Mouse (Mus musculus): ENCODE measurements around the gene Ptprm. TPM values are rescaled to one million over a fixed set of nuclear protein-coding genes. Genes with fewer than 3 reads are reported as not detected.

The Ptprm gene
- polyA plus RNA-seq, 1 experiment from 2014 or later, result 8.0 TPM

GRCm38 (mm10) chr17:66959815-66960214, 394.4 kb downstream of the Ptprm start:
- no peak overlapping the region for H3K9ac ChIP-seq (ENCODE audit: low read length)
- H3K4me2 ChIP-seq (ENCODE audit: low read length), result no peak overlapping the region
- no peak for DNase-seq (ENCODE audit: low spot score)
- H3K27me3 ChIP-seq (replicated peaks; ENCODE audit: control insufficient read depth, insufficient read depth, low read length), result no peaks in the 10 kb centered on the region
- H3K36me3 ChIP-seq (ENCODE audit: control insufficient read depth, insufficient read depth, low read length), result no peaks in the 10 kb centered on the region
- whole genome bisulfite sequencing, result 97% methylated on average over 2 of the region's 2 CpGs
- no peak overlapping the region for H3K4me3 ChIP-seq (ENCODE audit: low read depth, low read length)
- H3K9me3 ChIP-seq (replicated peaks; ENCODE audit: control insufficient read depth, low read length), result no peaks in the 10 kb centered on the region
- no peak for ATAC-seq
- no peaks in the 10 kb centered on the region for H3K4me1 ChIP-seq (ENCODE audit: control insufficient read depth, insufficient read depth, low read length)
- H3K27ac ChIP-seq (ENCODE audit: low read depth, low read length), result no peak overlapping the region

- no peak for ATAC-seq
- Histone ChIP-seq H3K4me3 (ENCODE audit: low read depth, low read length) (no peak overlapping the region), H3K9me3 (replicated peaks; ENCODE audit: control insufficient read depth, low read length) (no peaks in the 10 kb centered on the region), H3K9ac (ENCODE audit: low read length) (no peak overlapping the region), H3K27ac (ENCODE audit: low read depth, low read length) (no peak overlapping the region), H3K4me1 (ENCODE audit: control insufficient read depth, insufficient read depth, low read length) (no peaks in the 10 kb centered on the region), H3K27me3 (replicated peaks; ENCODE audit: control insufficient read depth, insufficient read depth, low read length) (no peaks in the 10 kb centered on the region), H3K4me2 (ENCODE audit: low read length) (no peak overlapping the region), H3K36me3 (ENCODE audit: control insufficient read depth, insufficient read depth, low read length) (no peaks in the 10 kb centered on the region)
- DNase-seq (ENCODE audit: low spot score), result no peak
- WGBS, result 87% methylated on average over 2 of the region's 2 CpGs
These were observed 395.5 kb downstream of the Ptprm start for GRCm38 (mm10) chr17:66958766-66959165.

GRCm38 (mm10) chr17:66944498-66944897, 409.8 kb downstream of the Ptprm start:
- no peak overlapping the region for H3K9ac ChIP-seq (ENCODE audit: low read length)
- H3K4me1 ChIP-seq (ENCODE audit: control insufficient read depth, insufficient read depth, low read length), result no peaks in the 10 kb centered on the region
- H3K9me3 ChIP-seq (replicated peaks; ENCODE audit: control insufficient read depth, low read length), result no peaks in the 10 kb centered on the region
- no peaks in the 10 kb centered on the region for H3K27me3 ChIP-seq (replicated peaks; ENCODE audit: control insufficient read depth, insufficient read depth, low read length)
- no peaks in the 10 kb centered on the region for H3K36me3 ChIP-seq (ENCODE audit: control insufficient read depth, insufficient read depth, low read length)
- H3K4me3 ChIP-seq (ENCODE audit: low read depth, low read length), result no peak overlapping the region
- DNase-seq (ENCODE audit: low spot score) (no peak), ATAC-seq (no peak)
- no peak overlapping the region for H3K4me2 ChIP-seq (ENCODE audit: low read length)
- no peak overlapping the region for H3K27ac ChIP-seq (ENCODE audit: low read depth, low read length)
- WGBS, result 74% methylated on average over 4 of the region's 4 CpGs

- no peaks in the 10 kb centered on the region for H3K27me3 ChIP-seq (replicated peaks; ENCODE audit: control insufficient read depth, insufficient read depth, low read length)
- no peaks in the 10 kb centered on the region for H3K9me3 ChIP-seq (replicated peaks; ENCODE audit: control insufficient read depth, low read length)
- no peak for DNase-seq (ENCODE audit: low spot score)
- H3K9ac ChIP-seq (ENCODE audit: low read length), result no peak overlapping the region
- no peak for ATAC-seq
- H3K4me3 ChIP-seq (ENCODE audit: low read depth, low read length), result no peak overlapping the region
- no peaks in the 10 kb centered on the region for H3K4me1 ChIP-seq (ENCODE audit: control insufficient read depth, insufficient read depth, low read length)
- 94% methylated on average over 9 of the region's 9 CpGs for whole genome bisulfite sequencing
- H3K4me2 ChIP-seq (ENCODE audit: low read length), result no peak overlapping the region
- H3K27ac ChIP-seq (ENCODE audit: low read depth, low read length), result no peak overlapping the region
- no peaks in the 10 kb centered on the region for H3K36me3 ChIP-seq (ENCODE audit: control insufficient read depth, insufficient read depth, low read length)
These were observed 410.7 kb downstream of the Ptprm start for GRCm38 (mm10) chr17:66943539-66943938.

GRCm38 (mm10) chr17:66925611-66926010, 428.6 kb downstream of the Ptprm start:
- H3K36me3 ChIP-seq (ENCODE audit: control insufficient read depth, insufficient read depth, low read length), result no peaks in the 10 kb centered on the region
- no peak for DNase-seq (ENCODE audit: low spot score)
- H3K4me2 ChIP-seq (ENCODE audit: low read length), result no peak overlapping the region
- no peak for ATAC-seq
- WGBS, result 93% methylated on average over 5 of the region's 5 CpGs
- H3K27me3 ChIP-seq (replicated peaks; ENCODE audit: control insufficient read depth, insufficient read depth, low read length), result no peaks in the 10 kb centered on the region
- peaks cover 2% of the 10 kb centered on the region; the same call in 1 of the 2 replicates for H3K9me3 ChIP-seq (replicated peaks; ENCODE audit: control insufficient read depth, low read length)
- H3K4me3 ChIP-seq (ENCODE audit: low read depth, low read length), result no peak overlapping the region
- no peaks in the 10 kb centered on the region for H3K4me1 ChIP-seq (ENCODE audit: control insufficient read depth, insufficient read depth, low read length)
- no peak overlapping the region for H3K9ac ChIP-seq (ENCODE audit: low read length)
- no peak overlapping the region for H3K27ac ChIP-seq (ENCODE audit: low read depth, low read length)

- no peak for ATAC-seq
- no peaks in the 10 kb centered on the region for H3K27me3 ChIP-seq (replicated peaks; ENCODE audit: control insufficient read depth, insufficient read depth, low read length)
- H3K27ac ChIP-seq (ENCODE audit: low read depth, low read length), result no peak overlapping the region
- H3K9ac ChIP-seq (ENCODE audit: low read length), result no peak overlapping the region
- DNase-seq (ENCODE audit: low spot score), result peak; percentile 6
- 9% methylated on average over 6 of the region's 6 CpGs for WGBS
- H3K4me3 ChIP-seq (ENCODE audit: low read depth, low read length), result no peak overlapping the region
- H3K9me3 ChIP-seq (replicated peaks; ENCODE audit: control insufficient read depth, low read length), result no peaks in the 10 kb centered on the region
- no peak overlapping the region for H3K4me2 ChIP-seq (ENCODE audit: low read length)
- no peaks in the 10 kb centered on the region; the same call in 1 of the 2 replicates for H3K4me1 ChIP-seq (ENCODE audit: control insufficient read depth, insufficient read depth, low read length)
- no peaks in the 10 kb centered on the region for H3K36me3 ChIP-seq (ENCODE audit: control insufficient read depth, insufficient read depth, low read length)
These were observed 439.6 kb downstream of the Ptprm start for GRCm38 (mm10) chr17:66914696-66915095.

- no peak overlapping the region for H3K4me3 ChIP-seq (ENCODE audit: low read depth, low read length)
- H3K27ac ChIP-seq (ENCODE audit: low read depth, low read length), result no peak overlapping the region
- ATAC-seq (no peak), DNase-seq (ENCODE audit: low spot score) (no peak)
- H3K27me3 ChIP-seq (replicated peaks; ENCODE audit: control insufficient read depth, insufficient read depth, low read length), result no peaks in the 10 kb centered on the region
- no peaks in the 10 kb centered on the region for H3K36me3 ChIP-seq (ENCODE audit: control insufficient read depth, insufficient read depth, low read length)
- no peak overlapping the region for H3K4me2 ChIP-seq (ENCODE audit: low read length)
- no peak overlapping the region for H3K9ac ChIP-seq (ENCODE audit: low read length)
- 92% methylated on average over 6 of the region's 6 CpGs for WGBS
- H3K4me1 ChIP-seq (ENCODE audit: control insufficient read depth, insufficient read depth, low read length), result no peaks in the 10 kb centered on the region; the same call in 1 of the 2 replicates
- no peaks in the 10 kb centered on the region for H3K9me3 ChIP-seq (replicated peaks; ENCODE audit: control insufficient read depth, low read length)
These were observed 441.7 kb downstream of the Ptprm start for GRCm38 (mm10) chr17:66912533-66912932.

- Histone ChIP-seq H3K27me3 (replicated peaks; ENCODE audit: control insufficient read depth, insufficient read depth, low read length) (no peaks in the 10 kb centered on the region), H3K9me3 (replicated peaks; ENCODE audit: control insufficient read depth, low read length) (no peaks in the 10 kb centered on the region), H3K36me3 (ENCODE audit: control insufficient read depth, insufficient read depth, low read length) (no peaks in the 10 kb centered on the region), H3K4me2 (ENCODE audit: low read length) (no peak overlapping the region), H3K9ac (ENCODE audit: low read length) (no peak overlapping the region), H3K27ac (ENCODE audit: low read depth, low read length) (no peak overlapping the region), H3K4me3 (ENCODE audit: low read depth, low read length) (no peak overlapping the region), H3K4me1 (ENCODE audit: control insufficient read depth, insufficient read depth, low read length) (no peaks in the 10 kb centered on the region; the same call in 1 of the 2 replicates)
- 92% methylated on average over 11 of the region's 11 CpGs for WGBS
- DNase-seq (ENCODE audit: low spot score) (no peak), ATAC-seq (no peak)
These were observed 442.1 kb downstream of the Ptprm start for GRCm38 (mm10) chr17:66912120-66912519.

- DNase-seq (ENCODE audit: low spot score) (no peak), ATAC-seq (no peak)
- H3K4me3 ChIP-seq (ENCODE audit: low read depth, low read length), result no peak overlapping the region
- H3K27me3 ChIP-seq (replicated peaks; ENCODE audit: control insufficient read depth, insufficient read depth, low read length), result no peaks in the 10 kb centered on the region
- no peak overlapping the region for H3K27ac ChIP-seq (ENCODE audit: low read depth, low read length)
- H3K36me3 ChIP-seq (ENCODE audit: control insufficient read depth, insufficient read depth, low read length), result no peaks in the 10 kb centered on the region
- H3K4me2 ChIP-seq (ENCODE audit: low read length), result no peak overlapping the region
- H3K4me1 ChIP-seq (ENCODE audit: control insufficient read depth, insufficient read depth, low read length), result no peaks in the 10 kb centered on the region
- no peaks in the 10 kb centered on the region for H3K9me3 ChIP-seq (replicated peaks; ENCODE audit: control insufficient read depth, low read length)
- H3K9ac ChIP-seq (ENCODE audit: low read length), result no peak overlapping the region
- WGBS, result 69% methylated on average over 4 of the region's 4 CpGs
These were observed 444.4 kb downstream of the Ptprm start for GRCm38 (mm10) chr17:66909901-66910300.

Measured in forebrain, embryonic 14.5 days (tissue).